Comparison of ENCODE assay signal across 26 mouse cellular contexts in the genomic region with DNA sequence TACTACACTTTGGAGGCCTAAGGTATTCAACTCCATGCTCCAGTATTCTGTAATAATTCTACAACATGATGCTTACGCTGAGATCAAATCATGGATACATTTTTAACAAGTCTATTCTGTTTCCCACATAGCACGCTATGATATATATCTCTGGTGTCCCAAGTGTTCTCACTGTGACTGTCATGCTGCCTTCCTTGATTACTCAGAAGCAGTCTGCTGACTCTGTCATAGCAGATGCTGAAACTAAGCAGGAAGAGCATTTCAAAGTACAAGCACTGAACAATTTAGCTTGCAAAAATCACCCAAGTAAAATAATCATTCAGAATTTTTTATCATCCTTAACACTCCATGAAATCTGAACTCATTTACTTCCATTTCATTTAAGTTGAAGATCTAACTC.
DNase-seq lines count a peak whose midpoint lies in the region; ATAC-seq lines count a peak whose summit lies in the region.
"Had no signal": no experiment of that assay in that cellular context is flagged by ENCODE, and none has a peak within 500 bp of the region (broad histone marks: within the 10 kb centered on the region; RNA-seq: fewer than 3 reads in every experiment).

No protein-coding gene starts in this region.

- no peak overlapping the region for H3K27ac ChIP-seq in heart, embryonic 11.5 days (ENCODE audit: low read depth, low read length)
- no peak overlapping the region for H3K27ac ChIP-seq in hindbrain, embryonic 10.5 days
- H3K27ac ChIP-seq: embryonic facial prominence, embryonic 10.5 days; embryonic facial prominence, embryonic 13.5 days; forebrain, embryonic 12.5 days; heart, adult 2 months; heart, embryonic 10.5 days; hindbrain, embryonic 13.5 days had no signal

- H3K4me1 ChIP-seq in heart, embryonic 11.5 days (ENCODE audit: control insufficient read depth, insufficient read depth, low read length) = no peaks in the 10 kb centered on the region
- H3K4me1 ChIP-seq in hindbrain, embryonic 10.5 days (replicated peaks) = no peaks in the 10 kb centered on the region
- H3K4me1 ChIP-seq: embryonic facial prominence, embryonic 10.5 days; embryonic facial prominence, embryonic 13.5 days; forebrain, embryonic 12.5 days; heart, embryonic 10.5 days; hindbrain, embryonic 13.5 days had no signal

- WGBS in heart, embryonic 11.5 days (ENCODE audit: insufficient replicate concordance) = 83% methylated on average over 2 of the region's 2 CpGs
- WGBS in hindbrain, embryonic 10.5 days = 95% methylated on average over 2 of the region's 2 CpGs

- no peaks in the 10 kb centered on the region for H3K9me3 ChIP-seq in heart, embryonic 11.5 days (replicated peaks; ENCODE audit: control insufficient read depth, low read length)
- H3K9me3 ChIP-seq in hindbrain, embryonic 10.5 days = no peaks in the 10 kb centered on the region
- H3K9me3 ChIP-seq: embryonic facial prominence, embryonic 10.5 days; embryonic facial prominence, embryonic 13.5 days; forebrain, embryonic 12.5 days; heart, embryonic 10.5 days; hindbrain, embryonic 13.5 days had no signal

- peak; percentile 89 for ATAC-seq in frontal cortex, adult (ENCODE audit: low TSS enrichment)
- no peak for ATAC-seq in heart, embryonic 11.5 days (replicated peaks; ENCODE audit: insufficient number of reproducible peaks, low FRiP score, low TSS enrichment)
- ATAC-seq: forebrain, embryonic 16.5 days; hindbrain, embryonic 16.5 days had no signal

- H3K27me3 ChIP-seq in heart, embryonic 11.5 days (ENCODE audit: control insufficient read depth, insufficient read depth, low read length) = no peaks in the 10 kb centered on the region
- H3K27me3 ChIP-seq in hindbrain, embryonic 10.5 days (ENCODE audit: insufficient read depth, poor library complexity, severe bottlenecking) = no peaks in the 10 kb centered on the region
- H3K27me3 ChIP-seq: embryonic facial prominence, embryonic 13.5 days; forebrain, embryonic 12.5 days; hindbrain, embryonic 13.5 days had no signal

- H3K9ac ChIP-seq in heart, embryonic 11.5 days (ENCODE audit: low read depth, low read length) = no peak overlapping the region
- H3K9ac ChIP-seq: embryonic facial prominence, embryonic 13.5 days; forebrain, embryonic 12.5 days; hindbrain, embryonic 13.5 days had no signal

- H3K4me2 ChIP-seq in heart, embryonic 11.5 days = no peak overlapping the region
- H3K4me2 ChIP-seq: embryonic facial prominence, embryonic 13.5 days; forebrain, embryonic 12.5 days; hindbrain, embryonic 13.5 days had no signal

- H3K4me3 ChIP-seq in heart, embryonic 11.5 days (ENCODE audit: low read depth, low read length) = no peak overlapping the region
- no peak overlapping the region for H3K4me3 ChIP-seq in hindbrain, embryonic 10.5 days
- H3K4me3 ChIP-seq: embryonic facial prominence, embryonic 10.5 days; embryonic facial prominence, embryonic 13.5 days; erythroblast, embryonic 14.5 days; forebrain, embryonic 12.5 days; heart, adult 2 months; heart, embryonic 10.5 days; hindbrain, embryonic 13.5 days had no signal

- H3K36me3 ChIP-seq in heart, embryonic 11.5 days (ENCODE audit: control insufficient read depth, insufficient read depth, low read length) = no peaks in the 10 kb centered on the region
- H3K36me3 ChIP-seq in hindbrain, embryonic 10.5 days = no peaks in the 10 kb centered on the region
- H3K36me3 ChIP-seq: embryonic facial prominence, embryonic 10.5 days; embryonic facial prominence, embryonic 13.5 days; forebrain, embryonic 12.5 days; heart, embryonic 10.5 days; hindbrain, embryonic 13.5 days had no signal

- DNase-seq in frontal cortex, postnatal 25 days (ENCODE audit: low spot score in 2 of 2) = no peak
- DNase-seq in right cerebral cortex, adult 18-20 months = peak; percentile 5
- DNase-seq in right cerebral cortex, postnatal 10 days (ENCODE audit: low spot score in 2 of 2) = no peak
- DNase-seq in layer of hippocampus, adult 9-11 months = peak; percentile 31
- DNase-seq in hindbrain, embryonic 10.5 days (ENCODE audit: low spot score) = no peak
- DNase-seq: adrenal gland, adult 2 months; adrenal gland, postnatal 14 days; B cell, adult 2 months; cerebellum, adult 11-12 months; cerebellum, adult 8-10 months; cerebellum, postnatal 10 days; cerebellum, postnatal 36 days; embryo, embryonic 11 days; gastrocnemius, postnatal 10 days; gastrocnemius, postnatal 36 days; heart, adult 2 months had no signal

Comparison
In these comparisons a context has a peak if more than half of its experiments do, and no peak if none do; other contexts are left out.
1. DNase-seq: peak in right cerebral cortex, adult 18-20 months (single experiment) and layer of hippocampus, adult 9-11 months (single experiment); none in frontal cortex, postnatal 25 days (0 of 2), right cerebral cortex, postnatal 10 days (0 of 2) and hindbrain, embryonic 10.5 days (single experiment).